Mouse (Mus musculus) large intestine, adult 2 months (tissue): ENCODE results near the gene Arl15. TPM values are rescaled to one million over a fixed set of nuclear protein-coding genes. Genes with fewer than 3 reads are reported as not detected.

Experiments used
- DNase-seq: peaks from one replicate; pipeline ENCODE4 v3.0.0-alpha.2; 2012; ENCODE audit warnings: low read depth, low spot score
- WGBS: fragments of 180-500 bp; shearing (Covaris S2); methylation state at CpG from one replicate; pipeline ENCODE4 v1.1.7; 2018; 5-methylcytosine and 5-hydroxymethylcytosine counted together
- polyA plus RNA-seq: library from polyadenylated mRNA; depleted of rRNA; stranded (reverse); fragments of >200 nt; gene quantifications from 2 replicates; pipeline ENCODE4 v1.2.3, GENCODE M21; 2012

The Arl15 gene
- polyA plus RNA-seq, 1 experiment: 2.5 TPM

DNA sequence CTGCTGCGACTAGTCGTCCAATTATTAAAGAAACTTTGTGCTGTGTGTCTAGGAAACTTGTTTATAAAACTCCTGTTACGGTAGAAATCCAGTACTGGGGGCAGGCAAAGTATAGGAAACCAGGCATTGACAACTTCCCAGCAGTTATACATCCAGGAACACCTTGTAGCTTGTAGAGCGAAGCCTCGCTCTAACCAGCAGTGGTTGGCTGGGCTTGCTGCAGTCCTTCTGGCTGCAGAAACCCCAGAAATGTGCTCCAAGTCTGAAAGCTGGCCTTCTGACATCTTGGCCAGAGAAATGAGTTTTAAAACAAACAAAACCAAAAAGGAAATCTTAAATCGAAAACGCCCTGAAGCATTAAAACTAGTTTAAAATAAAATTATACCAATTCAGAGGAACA lies 229.2 kb downstream of the Arl15 start:
- WGBS: 84% methylated on average over 7 of the region's 7 CpGs
- no peak for DNase-seq

DNA sequence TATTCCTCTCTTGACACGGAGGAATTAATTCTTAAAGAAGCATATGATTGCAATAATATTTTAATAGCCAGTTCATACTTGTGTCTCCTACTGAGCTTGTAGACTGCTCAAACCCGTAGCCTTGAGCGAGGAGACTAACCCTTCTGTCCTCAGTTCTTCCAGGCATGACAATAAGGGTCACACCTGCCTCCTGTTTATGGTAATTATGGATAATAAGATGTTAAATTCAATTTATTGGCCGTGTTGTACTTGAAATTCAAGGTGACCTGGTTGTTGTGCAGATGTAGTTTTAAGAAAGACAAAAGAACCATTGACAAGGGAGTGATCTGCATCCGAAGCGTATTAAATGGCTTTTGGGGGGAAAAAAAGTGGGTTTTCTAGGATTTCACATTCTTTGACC lies 232.0 kb downstream of the Arl15 start:
- WGBS: 86% methylated on average over 6 of the region's 6 CpGs
- DNase-seq: no peak

DNA sequence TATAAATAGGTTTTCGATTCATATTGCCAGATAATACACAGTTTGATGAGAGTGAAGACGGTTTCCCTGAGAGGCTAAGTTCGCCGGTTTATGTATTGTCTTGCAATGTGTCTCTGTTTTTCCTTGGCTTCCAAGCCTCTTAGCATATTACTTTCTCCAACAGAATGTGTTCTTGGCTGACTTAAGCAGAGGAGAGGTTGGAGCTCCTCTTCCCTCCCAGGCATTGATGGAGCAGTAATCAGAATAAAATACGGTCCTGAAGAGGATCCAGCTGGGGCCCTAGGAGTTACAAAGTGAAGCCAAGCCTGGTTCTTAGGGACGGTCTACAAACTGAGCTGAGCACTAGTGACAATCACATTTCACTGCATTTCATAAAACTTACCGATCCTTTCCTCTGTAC lies 232.4 kb downstream of the Arl15 start:
- 84% methylated on average over 7 of the region's 7 CpGs for WGBS

DNA sequence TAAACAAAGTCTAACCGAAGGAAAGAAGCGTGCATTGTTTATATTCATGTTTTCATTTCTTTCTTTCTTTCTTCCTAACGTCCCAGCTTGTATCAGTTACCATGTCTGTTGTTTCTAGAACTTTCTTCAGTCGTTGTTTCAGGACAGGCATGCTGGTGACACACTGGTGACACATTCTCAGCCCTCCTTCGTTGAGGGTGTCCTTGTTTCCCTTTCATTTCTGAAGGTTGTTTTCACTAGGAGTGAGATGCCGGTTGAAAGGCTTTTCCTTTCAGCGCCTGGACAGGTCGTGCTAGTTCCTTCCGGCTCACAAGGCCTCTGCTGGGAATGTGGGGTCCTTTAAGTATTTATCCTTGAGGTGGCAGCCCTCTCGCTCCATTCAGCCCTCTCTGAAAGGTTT lies 253.8 kb downstream of the Arl15 start:
- no peak for DNase-seq
- 73% methylated on average over 10 of the region's 10 CpGs for WGBS

More for the DNA sequence above, 232.4 kb downstream of the Arl15 start:
- DNase-seq: no peak

DNA sequence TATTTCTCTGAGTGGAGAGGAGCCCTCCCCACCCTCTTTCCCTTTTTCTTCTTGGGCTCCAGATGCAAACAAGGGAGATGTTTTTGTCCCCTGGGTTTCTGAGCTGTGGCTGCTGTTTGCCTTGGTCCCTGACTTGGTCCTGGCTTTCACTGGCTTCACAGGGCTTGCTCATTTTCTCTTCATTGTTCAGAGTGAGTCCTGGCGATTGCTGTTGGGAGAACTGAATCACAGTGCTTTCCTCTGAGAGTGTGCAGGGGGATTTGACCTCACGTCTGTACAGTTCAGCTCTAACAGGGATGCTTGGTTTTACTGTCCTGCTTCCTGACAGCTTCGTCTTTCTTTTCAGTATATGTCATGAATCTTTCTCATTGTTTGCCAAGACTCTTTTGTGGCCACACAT lies 254.4 kb downstream of the Arl15 start:
- WGBS: 71% methylated on average over 3 of the region's 3 CpGs

DNA sequence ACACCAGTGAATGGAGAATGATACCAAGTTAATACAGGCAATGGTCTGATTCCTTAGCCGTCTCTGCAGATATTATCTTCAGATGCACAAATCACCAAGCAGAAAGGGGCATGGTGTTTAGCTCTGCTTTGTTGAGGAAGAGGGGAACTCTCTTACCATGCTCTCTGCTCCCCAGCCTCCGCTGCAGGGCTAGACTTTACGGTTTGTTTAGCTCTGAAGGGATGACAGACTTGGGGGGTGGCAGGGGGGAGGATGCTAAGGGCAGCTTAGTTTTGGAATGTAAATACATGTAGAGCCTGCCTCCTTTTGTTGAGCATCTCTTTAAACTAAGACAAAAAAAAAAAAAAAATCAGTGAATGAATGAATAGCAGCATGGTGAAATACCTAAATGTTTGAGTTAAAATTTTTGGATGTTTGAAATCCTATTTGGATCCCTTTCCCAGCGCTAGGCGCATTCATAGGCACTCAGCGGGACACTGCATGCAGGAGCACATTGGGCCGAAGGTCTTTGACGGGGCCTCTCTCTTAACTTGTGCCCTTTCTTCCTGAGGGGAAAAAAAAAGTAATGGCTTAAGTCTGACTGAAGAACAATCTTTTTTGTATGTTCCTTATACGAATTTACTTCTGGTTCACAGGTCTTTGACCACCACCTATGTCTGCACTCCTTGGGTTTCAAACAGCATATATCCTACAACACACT lies 257.0 kb downstream of the Arl15 start:
- WGBS: 75% methylated on average over 9 of the region's 9 CpGs
- DNase-seq: no peak

More for the DNA sequence above, 254.4 kb downstream of the Arl15 start:
- no peak for DNase-seq

DNA sequence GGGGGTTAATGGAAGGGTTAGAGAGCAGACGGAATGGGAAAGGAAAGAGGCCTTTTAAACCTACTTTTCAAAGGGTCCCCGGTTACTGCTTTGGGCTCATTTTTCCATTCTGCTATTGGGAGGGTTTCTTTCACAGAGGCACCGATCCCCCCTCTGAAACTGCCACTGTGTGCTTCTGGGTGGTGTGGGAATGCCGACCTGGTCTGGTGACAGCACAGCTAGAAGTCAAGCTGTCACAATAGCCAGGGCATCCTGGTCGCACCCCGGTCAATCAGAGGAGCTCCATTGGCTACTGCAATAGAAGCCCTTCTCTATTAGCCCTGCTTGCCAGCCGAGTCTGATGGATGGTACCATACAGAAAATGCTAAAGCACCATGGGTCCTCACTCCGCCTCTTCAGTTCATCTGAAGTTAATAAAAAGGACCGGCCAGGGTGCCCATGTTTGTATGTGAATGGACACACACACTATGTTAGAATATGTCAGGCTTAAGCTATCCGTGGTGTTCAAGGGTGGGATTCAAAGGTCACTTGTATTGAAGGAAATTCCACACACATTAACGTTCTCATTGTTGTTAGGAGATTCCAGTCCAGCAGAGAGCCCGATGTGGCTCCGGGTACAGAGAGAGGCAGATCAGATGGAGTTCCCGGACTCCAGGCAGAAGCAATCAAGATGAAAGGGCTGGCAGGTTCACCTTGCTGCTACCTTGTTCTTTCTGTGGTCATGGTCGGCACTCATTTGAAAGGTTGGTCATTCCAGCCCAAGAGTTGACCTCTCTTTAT lies 258.3 kb downstream of the Arl15 start:
- DNase-seq: no peak
- WGBS: 82% methylated on average over 15 of the region's 15 CpGs

DNA sequence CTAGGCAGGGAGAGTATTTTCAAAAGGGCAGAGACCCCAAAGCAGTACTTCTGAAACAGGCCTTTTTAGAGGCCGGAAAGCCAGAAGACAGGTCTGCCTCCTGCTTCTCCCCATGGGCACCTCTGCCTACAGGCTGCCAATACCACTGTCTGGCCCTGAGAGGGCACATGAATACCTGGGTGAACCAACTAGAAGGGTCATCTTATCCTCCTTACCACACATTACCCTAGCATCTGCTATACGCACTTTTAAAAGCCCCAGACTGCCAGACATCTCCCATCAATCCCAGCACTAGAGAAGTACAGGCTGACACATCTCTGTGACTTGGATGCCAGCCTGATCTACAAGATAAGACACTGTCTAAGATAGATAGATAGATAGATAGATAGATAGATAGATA lies 259.0 kb downstream of the Arl15 start:
- WGBS: 96% methylated on average over 2 of the region's 2 CpGs
- DNase-seq: no peak

DNA sequence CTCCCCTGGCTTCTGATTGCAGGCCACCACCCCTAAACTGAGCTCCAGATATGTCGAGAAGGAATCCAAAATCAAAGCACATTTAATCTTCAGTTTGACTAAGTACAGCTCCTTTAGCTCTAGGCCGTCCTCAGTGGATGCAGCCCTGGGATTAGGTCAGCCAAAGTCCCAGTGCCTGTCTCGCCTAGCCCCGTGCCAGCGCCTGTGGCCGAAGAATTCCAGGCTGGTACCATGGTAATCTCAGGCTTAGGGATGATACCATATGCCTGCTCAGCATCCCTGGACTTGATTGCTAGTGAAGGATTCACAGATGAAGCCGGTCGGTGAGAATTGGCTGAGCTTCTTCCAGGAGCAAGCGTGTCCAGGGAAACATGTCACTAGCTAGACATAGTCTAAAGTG lies 261.4 kb downstream of the Arl15 start:
- WGBS: 86% methylated on average over 9 of the region's 9 CpGs
- DNase-seq: no peak

DNA sequence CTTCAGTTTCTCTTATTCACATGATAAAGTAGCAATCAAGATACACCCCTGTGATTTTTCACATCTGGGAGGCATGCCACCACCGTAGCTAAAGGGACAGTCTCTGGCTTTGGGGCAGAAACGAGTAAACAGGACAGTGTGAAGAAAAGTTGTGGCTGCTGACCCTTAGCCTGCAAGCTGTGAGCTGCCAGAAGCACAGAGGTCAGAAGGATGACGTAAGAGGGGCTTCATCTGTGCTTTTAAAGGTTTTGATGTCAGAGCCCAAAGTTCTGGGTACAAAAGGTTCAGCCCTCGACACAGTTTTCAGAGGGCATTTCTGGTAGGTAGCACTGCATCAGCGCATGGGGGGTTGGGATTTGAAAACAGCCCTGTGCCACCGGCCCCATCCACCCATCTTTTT lies 266.0 kb downstream of the Arl15 start:
- 78% methylated on average over 6 of the region's 6 CpGs for WGBS
- DNase-seq: no peak

DNA sequence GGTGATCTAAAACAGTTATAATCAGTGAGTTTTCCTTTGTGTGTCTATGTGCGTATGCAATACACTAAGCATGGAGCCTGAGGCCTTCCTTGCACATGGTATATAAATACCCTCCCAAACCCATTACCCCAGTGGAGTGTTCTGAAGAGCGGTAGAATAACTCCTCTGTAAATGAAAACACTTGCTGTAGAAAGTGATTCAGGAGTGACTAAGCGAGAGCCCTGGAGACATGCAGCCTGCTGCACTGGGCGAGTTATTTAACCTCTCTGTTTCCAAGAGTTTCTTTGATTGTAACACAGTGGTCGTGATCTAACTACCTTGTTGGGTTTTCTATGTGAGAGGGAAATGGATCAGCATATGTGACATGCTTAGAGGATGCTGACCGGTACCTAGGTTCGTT lies 266.9 kb downstream of the Arl15 start:
- no peak for DNase-seq
- 94% methylated on average over 7 of the region's 7 CpGs for WGBS

DNA sequence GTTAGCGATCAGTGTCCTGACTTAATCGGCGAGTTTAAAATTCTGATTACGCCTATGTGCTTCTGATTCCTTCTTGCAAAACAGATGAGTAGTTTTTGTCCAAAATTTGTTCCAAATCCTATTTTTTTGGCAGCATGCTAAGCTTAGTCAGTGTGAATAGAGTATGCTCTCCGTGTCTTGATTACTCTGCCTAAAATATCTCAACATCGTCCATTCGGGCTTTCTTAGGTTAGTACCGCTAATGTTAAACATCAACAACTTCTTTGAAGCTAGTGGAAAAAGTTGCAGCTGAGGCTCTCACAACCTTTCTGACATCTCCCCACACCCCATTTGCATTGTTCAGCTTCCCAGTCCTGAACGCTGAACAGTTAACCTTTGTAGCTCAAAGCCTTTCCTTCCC lies 269.8 kb downstream of the Arl15 start:
- 82% methylated on average over 9 of the region's 9 CpGs for WGBS
- DNase-seq: no peak

DNA sequence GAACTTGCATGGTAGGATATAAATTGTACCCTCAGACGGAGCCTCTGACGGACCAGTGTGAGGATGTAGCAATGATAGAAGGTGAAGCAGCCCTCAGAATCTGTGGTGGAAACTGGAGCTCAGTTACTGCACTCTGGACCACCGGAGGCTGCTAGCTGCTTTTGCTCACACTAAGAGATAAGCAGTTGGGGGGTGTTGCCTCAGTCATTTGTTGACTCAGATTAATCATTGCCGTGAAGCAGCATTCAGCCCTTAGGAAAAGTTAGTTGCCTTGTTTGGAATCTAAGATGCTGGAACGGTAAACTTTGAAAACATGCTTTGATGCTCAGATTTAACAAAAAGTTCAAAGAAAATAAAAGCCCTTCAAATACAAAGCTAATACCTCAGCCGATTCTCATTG lies 270.7 kb downstream of the Arl15 start:
- no peak for DNase-seq
- WGBS: 38% methylated on average over 6 of the region's 6 CpGs

DNA sequence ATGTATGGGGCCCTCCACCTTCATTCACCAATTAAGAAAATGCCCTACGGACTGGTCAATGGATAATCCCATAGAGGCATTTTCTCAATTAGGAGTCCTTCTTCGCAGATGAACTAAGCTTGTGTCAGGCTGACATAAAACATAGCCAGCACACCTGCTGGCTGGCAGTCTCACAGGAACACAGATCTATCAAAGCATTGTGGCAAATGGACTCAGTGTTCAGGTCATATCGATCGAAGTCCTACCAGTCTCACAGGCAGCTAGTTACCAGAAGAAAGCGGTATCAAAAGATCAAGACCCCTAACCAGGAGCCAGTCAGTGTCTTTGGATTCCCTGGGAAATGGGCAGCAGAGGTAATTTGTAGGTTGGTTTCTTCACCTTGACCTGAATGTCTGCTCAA lies 274.1 kb downstream of the Arl15 start:
- 93% methylated on average over 5 of the region's 5 CpGs for WGBS
- no peak for DNase-seq

DNA sequence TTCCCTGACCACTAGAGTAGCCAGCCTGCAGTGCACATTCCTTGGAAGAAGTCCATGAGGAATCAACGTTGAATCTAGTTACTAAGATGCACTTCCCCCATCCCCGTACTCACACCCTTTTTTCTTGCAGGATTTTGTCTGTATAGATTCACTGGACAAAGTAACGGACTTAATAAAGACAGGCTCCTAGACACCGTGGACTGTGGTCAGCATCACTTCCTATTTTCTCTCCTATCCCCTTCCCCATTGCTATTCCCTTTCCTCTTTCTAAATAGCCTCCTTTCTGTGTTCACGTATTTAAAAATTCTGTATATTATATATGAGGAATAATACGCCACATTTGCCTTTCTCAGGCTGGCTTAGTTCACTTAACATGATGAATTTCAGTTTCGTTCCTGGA lies 277.1 kb downstream of the Arl15 start:
- 90% methylated on average over 7 of the region's 7 CpGs for WGBS
- DNase-seq: no peak

DNA sequence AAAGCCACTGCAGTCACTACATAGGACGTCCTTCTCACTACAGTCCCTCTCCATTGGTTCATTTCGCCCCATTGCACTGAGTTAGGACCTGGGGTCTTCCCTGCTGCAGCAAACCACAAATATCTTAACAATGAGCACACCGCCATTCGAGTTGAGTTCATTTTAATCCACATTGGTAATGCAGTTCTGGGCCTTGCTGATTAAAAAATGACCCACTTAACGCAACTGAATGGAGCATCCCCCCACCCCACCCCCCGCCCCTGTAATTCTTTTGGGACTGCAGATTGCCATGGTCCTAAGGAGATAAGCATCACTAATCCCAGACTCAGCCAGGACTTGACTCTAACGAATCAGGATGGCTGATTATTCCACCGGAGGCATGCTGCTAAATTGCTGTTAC lies 280.2 kb downstream of the Arl15 start:
- WGBS: 72% methylated on average over 8 of the region's 8 CpGs
- DNase-seq: no peak

DNA sequence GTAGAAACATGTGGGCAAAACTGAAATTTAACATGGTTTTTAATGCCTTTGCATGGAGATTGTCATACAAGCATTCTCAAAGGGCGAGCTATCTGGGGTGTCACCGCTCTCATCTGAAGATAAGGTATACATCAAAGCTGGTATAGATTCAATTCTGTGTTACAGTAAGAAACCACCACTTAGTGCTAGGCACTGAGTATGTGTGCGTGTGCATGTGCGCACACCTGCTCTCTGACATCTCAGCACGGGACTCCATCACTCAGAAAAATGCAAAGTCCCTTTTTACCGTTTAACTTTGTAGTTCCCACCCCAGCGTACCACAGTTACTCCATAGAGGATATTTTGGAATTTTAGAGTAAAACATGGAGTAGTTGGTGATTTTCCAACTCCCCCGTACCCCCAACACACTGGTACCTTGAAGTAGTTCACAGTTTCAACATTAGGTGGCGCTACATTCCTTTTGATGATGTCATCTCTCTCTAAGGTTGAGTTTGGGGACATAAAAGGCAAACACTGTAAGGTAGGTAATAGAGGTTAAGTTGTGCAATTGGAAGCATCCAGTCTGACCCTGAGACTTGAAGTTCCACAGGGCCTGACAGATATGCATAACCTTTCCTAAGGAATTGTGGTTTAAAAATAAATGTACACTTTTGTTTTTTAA lies 281.5 kb downstream of the Arl15 start:
- DNase-seq: peak; percentile 6
- 68% methylated on average over 9 of the region's 9 CpGs for WGBS

DNA sequence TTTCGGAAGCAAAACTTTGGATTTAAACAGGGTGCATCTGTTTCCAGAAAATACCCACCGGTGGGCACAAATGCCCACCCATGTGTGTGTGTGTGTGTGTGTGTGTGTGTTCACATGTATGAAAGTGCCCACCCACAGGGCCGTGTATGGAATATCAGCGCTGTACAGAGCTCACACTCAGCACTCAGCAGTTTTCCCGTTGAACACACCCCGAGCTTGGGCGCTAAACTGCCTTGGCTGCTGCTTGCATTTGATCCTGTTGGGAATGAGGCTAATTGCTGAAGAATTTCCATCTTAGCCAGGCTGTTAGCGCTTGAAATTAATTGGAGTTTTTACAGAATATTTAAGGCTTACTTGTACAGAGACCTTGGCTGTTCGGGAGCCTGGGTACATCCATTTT lies 282.9 kb downstream of the Arl15 start:
- 93% methylated on average over 9 of the region's 9 CpGs for WGBS
- DNase-seq: no peak

DNA sequence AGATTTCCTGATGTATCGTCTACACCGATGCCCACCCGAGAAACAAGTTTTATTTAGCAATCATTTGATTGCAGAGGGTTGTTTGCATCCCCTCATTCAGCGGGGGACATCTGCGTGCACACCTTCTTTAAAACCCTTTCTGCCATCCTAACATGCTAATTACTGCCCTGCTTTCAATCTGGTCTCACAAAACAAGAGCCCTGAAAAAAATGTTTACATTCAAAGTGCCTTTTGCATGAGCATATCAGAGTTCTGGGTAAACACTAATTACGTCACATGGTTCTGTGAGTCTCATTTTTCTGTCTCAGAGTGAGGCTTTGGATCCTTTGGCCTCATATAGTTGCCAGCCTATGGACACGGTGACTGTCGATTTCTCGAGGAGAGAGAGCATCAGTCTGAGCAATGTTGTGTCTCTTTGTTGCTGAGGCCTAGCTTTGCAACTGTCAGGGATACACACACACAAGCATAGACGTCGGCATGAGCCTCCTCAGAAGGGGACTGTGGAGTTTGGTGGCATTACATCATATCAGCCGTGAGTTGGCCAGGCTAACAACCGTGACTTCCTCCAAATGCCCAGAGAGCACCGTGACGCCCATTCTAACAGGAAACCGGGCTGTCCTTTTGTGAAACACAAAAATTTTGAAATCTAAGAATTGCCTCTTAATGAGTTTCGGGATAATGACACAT lies 283.4 kb downstream of the Arl15 start:
- DNase-seq: no peak
- 75% methylated on average over 17 of the region's 17 CpGs for WGBS

DNA sequence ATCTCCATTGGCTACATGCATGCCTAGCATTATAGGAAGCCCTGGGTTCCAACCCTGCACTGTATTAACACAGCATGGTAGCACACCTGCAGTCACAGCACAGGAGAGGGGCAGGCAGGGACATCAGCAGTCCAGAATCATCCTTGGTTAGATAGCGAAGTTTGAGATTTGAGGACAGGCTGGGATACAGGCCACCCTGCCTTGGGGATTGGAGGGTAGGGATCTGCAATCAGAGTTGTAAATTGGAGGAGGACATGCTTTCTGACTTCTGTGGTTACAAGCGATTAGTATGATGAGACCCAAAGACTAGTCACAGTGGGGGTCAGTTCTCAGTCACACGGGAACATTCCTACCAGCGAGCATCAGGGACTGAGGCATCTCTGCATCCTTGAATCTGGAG lies 284.5 kb downstream of the Arl15 start:
- WGBS: 95% methylated on average over 4 of the region's 4 CpGs
- DNase-seq: no peak
